In genomic region chr6:124904161-124904981, GRCm38 (mm10) we compare ENCODE assay signal across 8 mouse cellular contexts. TPM values are rescaled to one million over a fixed set of nuclear protein-coding genes. Genes with fewer than 3 reads are reported as not detected.
DNase-seq lines count a peak whose midpoint lies in the region; ATAC-seq and TF ChIP-seq lines count a peak whose summit lies in the region.

No protein-coding gene starts in this region.

- no peak for DNase-seq in Patski (ENCODE audit: low read depth, low spot score)
- peak; percentile 82 to 90 for DNase-seq in cerebellum, adult 2 months
- peak; percentile 89 for DNase-seq in forebrain, postnatal 0 days
- DNase-seq in layer of hippocampus, adult 9-10 months (ENCODE audit: low spot score) = peak; percentile 81
- DNase-seq in retina, postnatal 1 day = peak; percentile 95

- H3K27ac ChIP-seq in cerebellum, adult 2 months (ENCODE audit: insufficient read depth, low read length) = peak overlapping the region; percentile 99
- peak overlapping the region; percentile 99 for H3K27ac ChIP-seq in forebrain, postnatal 0 days (ENCODE audit: low read depth, low read length)
- H3K27ac ChIP-seq in lung, embryonic 16.5 days (ENCODE audit: low read length) = peak overlapping the region; percentile 98

- H3K9ac ChIP-seq in forebrain, postnatal 0 days = peak overlapping the region; percentile 74
- peak overlapping the region; percentile 81 for H3K9ac ChIP-seq in lung, embryonic 16.5 days (ENCODE audit: low read length)

- H3K4me3 ChIP-seq in cerebellum, adult 2 months (replicated peaks; ENCODE audit: insufficient read depth, low read depth, low read length) = peak overlapping the region; percentile 71
- H3K4me3 ChIP-seq in forebrain, postnatal 0 days (ENCODE audit: low read depth, low read length) = peak overlapping the region; percentile 40
- H3K4me3 ChIP-seq in lung, embryonic 16.5 days (ENCODE audit: low read length) = peak overlapping the region; percentile 63

- peak; percentile 74 for TF ChIP-seq CTCF in Patski (IDR thresholded peaks at IDR 0.05)
- TF ChIP-seq CTCF in cerebellum, adult 2 months (IDR thresholded peaks at IDR 0.05; ENCODE audit: borderline replicate concordance, insufficient read depth, low read depth, low read length) = peak; percentile 73
- peak; percentile 77 for TF ChIP-seq CTCF in forebrain, postnatal 0 days (IDR thresholded peaks at IDR 0.05; ENCODE audit: low read depth)

- H3K36me3 ChIP-seq in forebrain, postnatal 0 days (ENCODE audit: insufficient read depth) = no peaks in the 10 kb centered on the region
- no peaks in the 10 kb centered on the region for H3K36me3 ChIP-seq in lung, embryonic 16.5 days (ENCODE audit: control insufficient read depth, insufficient read depth, low read length)

- no peak for TF ChIP-seq POLR2A in cerebellum, adult 2 months (IDR thresholded peaks at IDR 0.05; ENCODE audit: borderline replicate concordance, insufficient read depth, low read length)

- no peaks in the 10 kb centered on the region for H3K27me3 ChIP-seq in Patski
- no peaks in the 10 kb centered on the region for H3K27me3 ChIP-seq in cerebellum, adult 2 months (ENCODE audit: control insufficient read depth, insufficient read depth, low read length)
- H3K27me3 ChIP-seq in forebrain, postnatal 0 days (ENCODE audit: insufficient read depth, low read length) = no peaks in the 10 kb centered on the region
- no peaks in the 10 kb centered on the region; the same call in 1 of the 2 replicates for H3K27me3 ChIP-seq in lung, embryonic 16.5 days (ENCODE audit: control insufficient read depth, insufficient read depth, low read depth, low read length)

- H3K4me1 ChIP-seq in cerebellum, adult 2 months (ENCODE audit: control insufficient read depth, insufficient read depth, low read length) = peaks cover 15% of the 10 kb centered on the region
- peaks cover 11% of the 10 kb centered on the region for H3K4me1 ChIP-seq in forebrain, postnatal 0 days (ENCODE audit: insufficient read depth)
- peaks cover 6% of the 10 kb centered on the region for H3K4me1 ChIP-seq in lung, embryonic 16.5 days (replicated peaks; ENCODE audit: control insufficient read depth, insufficient read depth, low read length)

- CTCF ChIA-PET in Patski (lab: Charles Lee) = interaction anchor here (0.6 to 3.7 kb wide), 24 partner anchors 11 to 178 kb away, joined by 3 to 86 read pairs (median 4); partner anchors contain the start of genes Mlf2 and Ptms

- 4% methylated on average over 24 of the region's 24 CpGs for WGBS in cerebellum, adult 2 months
- WGBS in forebrain, postnatal 0 days = 6% methylated on average over 24 of the region's 24 CpGs
- whole genome bisulfite sequencing in lung, embryonic 16.5 days = 8% methylated on average over 24 of the region's 24 CpGs

- POLR2A ChIA-PET in Patski (lab: Charles Lee) = interaction anchor here (0.7 to 3.6 kb wide), 8 partner anchors 12 to 61 kb away, joined by 3 to 16 read pairs (median 6); partner anchors contain the start of genes Cops7a and Mlf2

- H3K9me3 ChIP-seq in forebrain, postnatal 0 days (ENCODE audit: low read length) = no peaks in the 10 kb centered on the region
- no peaks in the 10 kb centered on the region for H3K9me3 ChIP-seq in lung, embryonic 16.5 days (ENCODE audit: control insufficient read depth, low read length)

- ATAC-seq in Patski = peak; percentile 66
- ATAC-seq in forebrain, postnatal 0 days = peak; percentile 88
- peak; percentile 40 to 54 for ATAC-seq in hematopoietic stem cell, adult 5-6 weeks (replicated peaks in 1 of 2; ENCODE audit: insufficient read depth in 1 of 2, low FRiP score in 2 of 2, low TSS enrichment in 1 of 2, low read depth in 1 of 2, poor library complexity in 2 of 2, severe bottlenecking in 2 of 2)
- ATAC-seq in lung, embryonic 16.5 days (ENCODE audit: low read depth) = peak; percentile 85
- no peak for ATAC-seq in activated CD4-positive, CD25-positive, alpha-beta regulatory T cell, adult 4 months

- H3K4me2 ChIP-seq in forebrain, postnatal 0 days (ENCODE audit: low read depth) = peak overlapping the region; percentile 78
- peak overlapping the region; percentile 91 for H3K4me2 ChIP-seq in lung, embryonic 16.5 days (ENCODE audit: low read depth, low read length)

- in situ Hi-C loops in Patski (cut with MboI; ENCODE audit: low pct_unique_long_range_greater_than_20kb) = loop anchor here (5.0 to 10.0 kb wide), 2 partner anchors 37 to 180 kb away; no protein-coding TSS in a partner anchor

RNA-seq across cellular contexts. Expression of gene Lag3, which starts 7.1 kb away (rescaled TPM):
- 0.49 TPM for polyA plus RNA-seq in Patski (2021)
- 1.5 TPM in 2 replicates for polyA plus RNA-seq in cerebellum, adult 2 months (2012; rRNA removed)
- 1.9 and 2.4 TPM in 2 replicates for total RNA-seq in forebrain, postnatal 0 days (2014; rRNA removed)
- 2.6 and 3.9 TPM in 2 replicates for polyA plus RNA-seq in forebrain, postnatal 0 days (2015; fragmentation: Nextera tagmentation; extraction: Ambion mirVana)
- 3.8 and 9.1 TPM in 2 replicates for total RNA-seq in hematopoietic stem cell, adult 5-6 weeks (2017)
- polyA plus RNA-seq in lung, embryonic 16.5 days (2015; fragmentation: Nextera tagmentation; extraction: Ambion mirVana) = 1.2 TPM in 2 replicates
- 10 to 100 TPM; 23.5 to 30.2 TPM for polyA plus RNA-seq in activated CD4-positive, CD25-positive, alpha-beta regulatory T cell, adult 4 months (2017; shearing (Covaris generic))

RNA-seq across cellular contexts. Expression of gene Ptms, which starts 15.5 kb away (rescaled TPM):
- 850 TPM for polyA plus RNA-seq in Patski (2021)
- polyA plus RNA-seq in cerebellum, adult 2 months (2012; rRNA removed) = 958 and 983 TPM in 2 replicates
- 722 and 784 TPM in 2 replicates for total RNA-seq in forebrain, postnatal 0 days (2014; rRNA removed)
- polyA plus RNA-seq in forebrain, postnatal 0 days (2015; fragmentation: Nextera tagmentation; extraction: Ambion mirVana) = 1,090 and 1,099 TPM in 2 replicates
- total RNA-seq in hematopoietic stem cell, adult 5-6 weeks (2017) = 121 and 123 TPM in 2 replicates
- 341 and 346 TPM in 2 replicates for polyA plus RNA-seq in lung, embryonic 16.5 days (2015; fragmentation: Nextera tagmentation; extraction: Ambion mirVana)
- polyA plus RNA-seq in activated CD4-positive, CD25-positive, alpha-beta regulatory T cell, adult 4 months (2017; shearing (Covaris generic)) = 10 to 100 TPM; 12.0 to 12.8 TPM

RNA-seq across cellular contexts. Expression of gene Cd4, which starts 16.4 kb away (rescaled TPM):
- polyA plus RNA-seq in Patski (2021) = not detected
- polyA plus RNA-seq in cerebellum, adult 2 months (2012; rRNA removed) = 0.05 and 0.26 TPM in 2 replicates
- 0.57 and 0.69 TPM in 2 replicates for total RNA-seq in forebrain, postnatal 0 days (2014; rRNA removed)
- 0.25 and 0.72 TPM in 2 replicates for polyA plus RNA-seq in forebrain, postnatal 0 days (2015; fragmentation: Nextera tagmentation; extraction: Ambion mirVana)
- 5.8 and 10.0 TPM in 2 replicates for total RNA-seq in hematopoietic stem cell, adult 5-6 weeks (2017)
- polyA plus RNA-seq in lung, embryonic 16.5 days (2015; fragmentation: Nextera tagmentation; extraction: Ambion mirVana) = 0.13 and 0.44 TPM in 2 replicates
- polyA plus RNA-seq in activated CD4-positive, CD25-positive, alpha-beta regulatory T cell, adult 4 months (2017; shearing (Covaris generic)) = 100 to 1,000 TPM; 240 to 401 TPM

RNA-seq across cellular contexts. Expression of gene Mlf2, which starts 26.8 kb away (rescaled TPM):
- 442 TPM for polyA plus RNA-seq in Patski (2021)
- polyA plus RNA-seq in cerebellum, adult 2 months (2012; rRNA removed) = 669 and 677 TPM in 2 replicates
- 432 and 471 TPM in 2 replicates for total RNA-seq in forebrain, postnatal 0 days (2014; rRNA removed)
- 665 and 718 TPM in 2 replicates for polyA plus RNA-seq in forebrain, postnatal 0 days (2015; fragmentation: Nextera tagmentation; extraction: Ambion mirVana)
- total RNA-seq in hematopoietic stem cell, adult 5-6 weeks (2017) = 54.2 and 67.4 TPM in 2 replicates
- 317 and 323 TPM in 2 replicates for polyA plus RNA-seq in lung, embryonic 16.5 days (2015; fragmentation: Nextera tagmentation; extraction: Ambion mirVana)
- 10 to 100 TPM; 46.7 to 70.4 TPM for polyA plus RNA-seq in activated CD4-positive, CD25-positive, alpha-beta regulatory T cell, adult 4 months (2017; shearing (Covaris generic))

RNA-seq across cellular contexts. Expression of gene Gpr162, which starts 40.6 kb away (rescaled TPM):
- polyA plus RNA-seq in Patski (2021) = 10.3 TPM
- 177 and 183 TPM in 2 replicates for polyA plus RNA-seq in cerebellum, adult 2 months (2012; rRNA removed)
- 154 and 160 TPM in 2 replicates for total RNA-seq in forebrain, postnatal 0 days (2014; rRNA removed)
- 30.3 and 38.1 TPM in 2 replicates for polyA plus RNA-seq in forebrain, postnatal 0 days (2015; fragmentation: Nextera tagmentation; extraction: Ambion mirVana)
- total RNA-seq in hematopoietic stem cell, adult 5-6 weeks (2017) = 0.15 TPM in 1 of 2 replicates, not detected in the other
- polyA plus RNA-seq in lung, embryonic 16.5 days (2015; fragmentation: Nextera tagmentation; extraction: Ambion mirVana) = 0.54 and 1.3 TPM in 2 replicates
- polyA plus RNA-seq in activated CD4-positive, CD25-positive, alpha-beta regulatory T cell, adult 4 months (2017; shearing (Covaris generic)) = under 1 TPM in 1 of 2 experiments, not detected in 1; 0.21 TPM

Comparison
In these comparisons a context has a peak if more than half of its experiments do, and no peak if none do; other contexts are left out.
1. RNA of gene Ptms, which starts 15.5 kb away (polyA plus RNA-seq): 1,090 to 1,099 TPM in forebrain, postnatal 0 days, 958 to 983 TPM in cerebellum, adult 2 months, 850 TPM in Patski (single experiment) and 341 to 346 TPM in lung, embryonic 16.5 days; 12.0 to 12.8 TPM in activated CD4-positive, CD25-positive, alpha-beta regulatory T cell, adult 4 months; every median in the first group is over 10 times any median in the second.
2. RNA of gene Cd4, which starts 16.4 kb away (polyA plus RNA-seq): 240 to 401 TPM in activated CD4-positive, CD25-positive, alpha-beta regulatory T cell, adult 4 months; 0.05 to 0.26 TPM in cerebellum, adult 2 months, 0.25 to 0.72 TPM in forebrain, postnatal 0 days, 0.13 to 0.44 TPM in lung, embryonic 16.5 days and not detected in Patski (single experiment); every median in the first group is over 100 times any median in the second.
3. Peak in every context shown above with its lines, with median percentiles within 50 percentile points of each other: CTCF ChIP-seq, H3K27ac ChIP-seq and H3K4me3 ChIP-seq.